Mouse (Mus musculus) cerebellum, adult 9-11 months (tissue): ENCODE measurements around the gene Pgam1.
"Not testable (repeated sequence)": the region's sequence is repeated elsewhere in the genome, so short reads cannot be mapped to it uniquely, and the experiment has no call there.

Experiments
- DNase-seq: peaks from one replicate; pipeline ENCODE4 v3.0.0; 2022

Gene Pgam1

GRCm38 (mm10) chr19:41912121-41913080 is 678 bp downstream of the Pgam1 start:
- DNase-seq: peak; percentile 79

GRCm38 (mm10) chr19:41913774-41914591 is 2.3 kb downstream of the Pgam1 start:
- no peak for DNase-seq

- not testable (repeated sequence) for DNase-seq
These were observed 2.8 kb downstream of the Pgam1 start for GRCm38 (mm10) chr19:41914592-41914882.

GRCm38 (mm10) chr19:41915294-41915693 is 3.6 kb downstream of the Pgam1 start:
- DNase-seq: no peak

- DNase-seq: no peak
These were observed 5.1 kb downstream of the Pgam1 start for GRCm38 (mm10) chr19:41916853-41917252.

- no peak for DNase-seq
These were observed 7.7 kb downstream of the Pgam1 start for GRCm38 (mm10) chr19:41919471-41919870.

- no peak for DNase-seq
These were observed 8.8 kb downstream of the Pgam1 start for GRCm38 (mm10) chr19:41920412-41921067.

GRCm38 (mm10) chr19:41932686-41933085 is 21.0 kb downstream of the Pgam1 start:
- no peak for DNase-seq

- DNase-seq: peak; percentile 99
These were observed 21.7 kb downstream of the Pgam1 start, which contains the start of the genes Exosc1 and Zdhhc16 for GRCm38 (mm10) chr19:41933179-41934086. TSS of gene Exosc1 (minus strand) at chr19:41933423. TSS of gene Zdhhc16 (plus strand) at chr19:41933480.

- DNase-seq: no peak
These were observed 22.4 kb downstream of the Pgam1 start for GRCm38 (mm10) chr19:41934124-41934523.

GRCm38 (mm10) chr19:41935921-41936320 is 24.2 kb downstream of the Pgam1 start:
- no peak for DNase-seq

GRCm38 (mm10) chr19:41938539-41938938 is 26.8 kb downstream of the Pgam1 start:
- DNase-seq: no peak

GRCm38 (mm10) chr19:41943841-41944240 is 32.1 kb downstream of the Pgam1 start:
- DNase-seq: no peak

- DNase-seq: no peak
These were observed 40.6 kb downstream of the Pgam1 start for GRCm38 (mm10) chr19:41952287-41952686.

- no peak for DNase-seq
These were observed 41.9 kb downstream of the Pgam1 start for GRCm38 (mm10) chr19:41953574-41953973.
